Mouse (Mus musculus) urinary bladder, postnatal 25 days (tissue): Measurements from ENCODE around the gene Zfp36l2.

Source experiments
- DNase-seq: peaks from one replicate; pipeline ENCODE4 v3.0.0; 2022; ENCODE audit warnings: low spot score

The Zfp36l2 gene

DNA sequence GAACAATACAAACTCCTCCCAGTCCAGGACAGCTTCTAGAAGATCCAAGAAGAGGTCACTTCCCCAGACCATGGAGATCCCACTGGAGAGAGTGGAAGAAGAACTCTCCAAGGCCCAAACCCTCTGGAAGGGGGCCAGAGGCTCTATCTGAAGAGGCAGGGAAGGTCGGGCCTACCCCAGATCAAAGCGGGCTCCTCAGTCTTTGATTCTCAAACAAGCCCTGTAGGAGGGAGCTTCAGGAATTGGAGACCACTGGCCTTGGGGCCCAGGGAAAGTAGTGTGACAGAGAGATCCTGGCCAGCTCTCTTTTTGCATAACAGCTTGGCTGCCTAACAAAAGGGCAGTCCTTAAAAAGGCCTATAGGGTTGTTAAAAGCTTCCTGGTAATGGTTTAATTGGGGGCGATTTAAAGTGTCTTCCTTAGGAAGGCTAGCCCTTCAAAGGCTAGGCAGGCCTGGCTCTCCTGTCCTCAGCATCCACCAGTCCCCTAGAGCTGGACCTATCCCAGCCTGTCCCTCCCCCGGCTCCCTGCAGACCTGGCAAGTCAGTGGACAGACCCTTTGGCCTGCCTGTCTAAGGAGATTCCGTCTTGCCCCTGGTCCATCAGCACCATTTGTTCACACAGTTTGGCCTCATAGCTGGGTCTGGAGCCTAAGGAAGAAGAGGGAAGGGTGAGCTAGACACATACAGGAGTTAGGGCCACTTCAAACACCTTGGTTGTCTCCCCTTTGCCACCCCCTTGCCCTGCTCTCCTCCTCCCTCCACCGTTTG lies 35.4 kb downstream of the Zfp36l2 start:
- no peak for DNase-seq

DNA sequence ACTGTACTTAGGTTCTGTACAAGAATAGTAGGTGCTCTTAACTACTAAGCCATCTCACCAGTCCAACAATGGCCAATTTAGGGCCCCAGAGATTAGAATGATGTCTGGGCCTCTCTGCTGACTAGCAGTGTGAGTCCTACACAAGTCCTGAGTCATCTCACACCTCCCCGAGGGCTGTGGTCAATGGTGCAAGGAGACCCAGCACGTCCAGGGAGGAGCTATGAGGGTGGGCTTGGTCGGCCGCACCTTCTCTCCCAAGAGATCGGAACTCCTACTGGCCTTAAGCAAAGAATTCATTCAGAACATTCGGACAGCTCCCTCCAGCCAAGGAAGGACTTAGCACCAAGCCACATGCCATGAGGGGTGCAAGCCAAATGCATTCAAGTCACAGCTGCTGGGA lies 36.4 kb downstream of the Zfp36l2 start:
- no peak for DNase-seq

DNA sequence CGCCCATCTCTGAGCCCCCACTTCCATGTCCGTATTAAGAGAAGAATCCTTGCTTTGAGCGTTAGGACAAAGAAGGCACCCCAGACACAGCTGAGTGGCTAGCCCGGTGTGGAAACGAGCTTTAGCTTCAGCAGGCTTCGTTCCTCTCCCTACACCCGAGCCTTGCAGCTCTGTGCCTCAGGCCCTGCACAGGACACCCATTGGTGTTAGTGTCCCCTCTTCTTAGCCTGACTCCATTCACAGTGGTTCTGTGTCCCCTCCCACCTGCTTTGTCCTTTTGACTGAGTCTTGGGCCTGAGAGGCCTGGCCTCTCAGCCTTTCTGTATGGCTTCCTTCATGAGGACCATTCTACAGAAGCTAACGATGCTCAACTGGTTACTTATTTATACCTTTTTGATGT lies 37.5 kb downstream of the Zfp36l2 start:
- DNase-seq: no peak

DNA sequence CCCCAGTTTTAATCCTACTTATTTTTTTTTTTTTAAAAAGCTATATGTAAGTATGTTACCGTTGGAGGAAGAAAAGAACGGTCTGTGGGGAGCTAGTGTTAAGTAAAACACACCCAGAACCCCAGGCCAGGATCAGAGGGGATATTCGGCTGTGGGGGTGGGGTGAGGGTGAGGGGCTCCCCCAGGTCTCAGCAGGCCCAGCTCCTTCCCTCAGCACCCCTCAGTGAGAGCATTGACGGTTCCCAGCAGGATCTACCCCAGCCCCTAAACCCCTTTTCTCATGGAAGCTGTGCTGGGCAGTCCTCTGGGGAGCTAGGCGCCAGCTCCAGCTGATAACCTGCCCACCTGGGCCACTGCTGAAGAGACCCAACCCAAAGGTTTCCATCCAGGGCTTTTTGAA lies 38.2 kb downstream of the Zfp36l2 start:
- no peak for DNase-seq

DNA sequence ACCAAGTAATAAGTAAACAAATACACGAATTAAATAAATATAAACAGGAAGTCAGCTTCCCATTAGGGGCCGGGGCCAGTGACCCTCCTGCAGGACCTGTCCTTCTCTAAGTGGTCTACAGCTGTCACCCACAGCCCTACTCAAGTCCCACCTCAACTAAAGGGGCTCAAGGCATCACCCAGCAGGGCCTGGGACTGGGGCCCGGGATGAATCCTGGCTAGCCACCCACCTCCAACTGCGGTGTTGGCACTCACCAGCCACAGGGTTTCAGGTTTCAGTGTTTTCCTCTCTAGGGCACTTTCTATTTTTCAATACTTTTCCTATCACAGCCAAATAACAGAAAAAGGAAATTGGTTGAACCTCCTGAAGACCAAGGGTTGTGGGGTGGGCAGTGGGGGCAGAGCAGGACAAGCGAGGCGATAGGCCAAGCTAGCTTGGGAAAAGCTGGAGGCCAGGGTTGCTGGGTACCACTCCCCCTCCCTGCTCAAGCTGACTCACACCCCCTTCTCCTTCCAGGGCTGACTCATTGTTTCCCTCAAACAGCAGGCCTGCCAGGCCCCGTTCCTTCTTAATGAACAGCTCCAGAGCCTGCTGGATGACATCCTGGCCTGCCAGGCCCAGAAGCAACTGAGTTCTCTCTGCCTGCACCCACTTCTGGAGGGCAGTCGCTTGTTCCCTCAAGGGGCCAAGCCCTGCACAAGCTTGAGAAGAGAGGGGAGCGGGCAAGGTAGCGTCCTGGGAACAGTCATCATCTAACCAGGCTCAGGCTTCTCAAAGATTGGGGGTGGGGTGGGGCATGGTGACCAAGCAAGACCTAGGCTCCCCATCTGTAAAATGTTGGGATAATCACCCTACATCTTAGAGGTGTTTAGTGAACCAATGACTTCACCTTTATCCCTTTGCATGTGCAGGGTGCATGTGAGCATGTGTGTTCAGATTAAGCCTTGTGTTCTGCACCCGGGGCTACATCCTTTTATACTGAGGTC lies 39.0 kb downstream of the Zfp36l2 start:
- peak; percentile 63 for DNase-seq

DNA sequence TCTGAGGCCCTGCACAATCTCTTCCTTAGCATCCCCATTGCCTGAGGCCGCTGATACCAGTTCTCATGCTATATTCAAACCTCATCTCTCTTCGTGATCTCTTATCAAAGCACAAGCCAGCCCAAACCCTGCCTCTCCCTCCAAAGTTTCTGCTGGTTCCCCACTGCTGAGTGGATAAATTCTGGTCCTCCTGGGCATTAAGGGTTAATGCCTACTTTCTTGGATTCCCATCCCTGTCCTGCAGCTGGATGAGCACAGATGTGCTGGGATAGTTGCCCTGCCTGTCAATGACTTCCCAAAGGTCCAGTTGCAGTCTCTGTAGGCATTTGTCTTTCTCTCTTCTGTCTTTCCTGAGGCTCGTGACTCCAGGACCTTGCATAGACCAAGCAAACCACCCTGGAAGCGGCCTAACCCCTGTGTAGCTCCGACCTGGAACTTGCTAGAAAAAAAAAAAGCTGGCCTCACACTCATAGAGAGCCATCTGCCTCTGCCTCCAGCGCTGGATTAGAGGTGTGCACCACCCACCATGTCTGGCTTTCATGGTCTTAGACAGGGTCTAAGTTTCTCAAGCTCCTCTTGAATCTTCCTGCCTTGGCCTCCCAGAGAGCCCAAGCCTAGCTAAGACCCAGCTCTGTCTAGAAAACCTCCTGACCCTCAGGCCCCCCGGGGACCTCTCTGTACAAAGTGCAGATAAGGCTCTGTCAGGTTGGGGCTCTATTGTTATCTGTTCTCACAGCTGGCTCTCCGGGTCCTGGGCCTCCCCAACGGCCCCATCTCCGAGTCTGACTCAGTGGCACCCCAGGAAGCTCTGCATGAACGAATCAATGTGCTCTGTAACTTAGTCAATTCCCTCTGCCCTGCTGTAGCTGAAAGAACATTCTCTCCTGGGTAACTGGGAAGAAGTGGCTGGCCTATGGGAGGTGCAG lies 40.3 kb downstream of the Zfp36l2 start:
- no peak for DNase-seq

DNA sequence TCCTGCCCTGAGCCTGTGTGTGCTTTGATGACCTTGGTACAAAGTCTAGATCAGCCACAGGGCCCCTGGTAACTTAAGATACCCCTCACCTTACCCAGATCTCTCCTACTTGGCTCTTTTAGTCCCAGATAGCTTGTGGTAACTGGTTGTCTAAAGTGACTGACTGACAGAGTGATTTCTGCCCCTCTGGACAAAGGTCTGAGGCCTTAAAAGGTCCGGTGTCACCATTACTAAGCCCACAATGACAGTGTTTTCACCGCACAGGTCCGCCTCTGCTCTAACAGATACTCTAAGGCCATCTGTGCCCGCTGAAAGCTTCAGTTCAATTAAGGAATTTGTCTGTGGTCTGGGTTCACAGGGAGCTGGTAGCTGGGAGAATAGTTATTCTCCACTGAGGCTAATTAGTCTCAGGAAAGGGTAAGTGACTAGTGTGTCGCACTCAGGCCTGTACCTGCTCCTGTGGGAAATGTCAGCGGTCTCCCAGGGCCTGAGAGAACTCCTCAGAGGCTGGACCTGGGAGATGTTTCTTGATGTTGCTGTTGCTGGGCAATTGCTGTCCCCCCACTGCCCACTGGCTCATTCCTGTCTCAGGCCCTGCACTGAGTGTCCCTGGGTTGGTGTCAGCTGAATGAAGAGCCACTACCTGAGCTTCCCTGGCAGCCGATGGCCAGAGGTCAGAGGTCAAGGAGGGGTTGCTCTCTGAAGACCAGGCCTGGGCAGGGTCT lies 41.1 kb downstream of the Zfp36l2 start:
- DNase-seq: no peak

DNA sequence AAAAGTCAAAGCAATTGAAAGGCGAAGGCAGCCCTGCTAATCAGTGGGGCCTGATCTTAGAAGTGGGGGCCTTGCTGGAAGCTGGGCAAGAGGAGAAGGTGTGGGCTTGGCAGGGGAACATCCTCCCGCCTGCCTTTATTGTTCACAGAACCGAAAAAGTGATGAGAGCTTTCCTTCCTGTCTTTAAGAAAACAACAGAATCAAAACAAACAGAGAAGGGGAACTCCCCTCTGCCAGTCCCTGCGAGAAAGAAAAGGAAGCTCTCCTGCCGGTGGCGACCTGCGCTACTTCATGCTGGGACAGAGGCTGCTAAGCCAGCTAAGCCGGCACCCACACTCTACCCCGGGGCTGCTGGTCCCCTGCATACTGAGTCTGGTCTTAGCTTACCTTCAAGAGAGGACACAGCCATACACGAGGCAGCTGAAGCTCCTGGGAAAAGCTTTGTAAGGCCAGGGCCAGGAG lies 41.9 kb downstream of the Zfp36l2 start:
- DNase-seq: no peak

DNA sequence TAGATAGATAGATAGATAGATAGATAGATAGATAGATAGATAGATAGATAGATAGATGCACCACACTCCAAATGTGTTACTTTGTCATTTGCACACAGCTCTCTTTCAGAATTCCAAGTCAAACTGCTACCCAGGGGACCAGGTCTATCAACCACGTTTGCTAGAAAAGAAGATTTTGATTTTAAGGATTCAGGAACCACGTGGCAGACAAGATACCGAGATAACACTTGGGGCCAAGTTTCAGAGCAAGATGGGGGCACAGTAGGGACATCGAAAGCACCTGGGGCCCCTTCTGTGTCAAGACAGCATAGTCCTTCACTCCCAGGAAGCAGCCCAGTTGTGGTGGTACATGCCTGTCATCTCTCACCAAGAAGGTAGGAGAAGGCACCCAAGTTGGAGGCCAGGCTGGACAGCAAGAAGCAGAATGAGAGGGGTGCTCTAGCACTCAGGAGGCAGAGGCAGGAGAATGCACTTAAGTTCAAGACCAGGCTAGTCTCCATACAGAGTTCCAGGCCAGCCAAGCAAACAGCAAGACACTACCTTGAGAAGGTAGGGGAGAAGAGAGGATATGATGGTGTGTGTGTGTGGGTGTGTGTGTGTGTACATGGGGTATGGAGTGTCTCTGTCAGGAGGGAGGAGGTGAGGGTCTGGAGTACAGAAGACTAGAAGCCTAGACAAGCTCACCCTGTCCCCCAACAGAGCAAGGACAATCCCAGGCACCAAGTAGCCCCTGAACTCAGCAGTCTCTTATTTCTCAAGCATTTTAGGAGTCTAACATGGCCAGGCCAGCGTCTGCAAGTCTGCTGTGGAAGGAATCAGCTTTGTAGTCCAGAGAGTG lies 42.8 kb downstream of the Zfp36l2 start:
- no peak for DNase-seq

DNA sequence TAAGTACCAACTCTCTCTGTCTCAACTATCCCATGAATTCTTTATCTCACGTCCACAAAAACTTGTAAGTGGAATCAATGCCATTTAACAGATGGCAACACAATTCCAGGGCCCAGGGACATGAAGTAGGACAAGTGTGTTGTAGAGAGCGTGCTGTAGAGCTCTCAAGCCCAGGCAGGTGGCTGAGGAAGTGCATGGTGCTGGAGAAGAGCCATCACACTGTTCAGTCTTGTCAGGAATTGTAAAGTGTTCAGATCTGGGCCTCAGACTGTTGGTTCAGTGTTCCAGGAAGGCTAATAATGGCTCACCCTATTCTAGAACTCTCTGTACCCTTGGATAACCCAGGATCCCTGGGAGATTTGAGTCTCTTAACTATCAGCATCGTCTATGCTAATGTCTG lies 43.6 kb downstream of the Zfp36l2 start:
- DNase-seq: no peak

DNA sequence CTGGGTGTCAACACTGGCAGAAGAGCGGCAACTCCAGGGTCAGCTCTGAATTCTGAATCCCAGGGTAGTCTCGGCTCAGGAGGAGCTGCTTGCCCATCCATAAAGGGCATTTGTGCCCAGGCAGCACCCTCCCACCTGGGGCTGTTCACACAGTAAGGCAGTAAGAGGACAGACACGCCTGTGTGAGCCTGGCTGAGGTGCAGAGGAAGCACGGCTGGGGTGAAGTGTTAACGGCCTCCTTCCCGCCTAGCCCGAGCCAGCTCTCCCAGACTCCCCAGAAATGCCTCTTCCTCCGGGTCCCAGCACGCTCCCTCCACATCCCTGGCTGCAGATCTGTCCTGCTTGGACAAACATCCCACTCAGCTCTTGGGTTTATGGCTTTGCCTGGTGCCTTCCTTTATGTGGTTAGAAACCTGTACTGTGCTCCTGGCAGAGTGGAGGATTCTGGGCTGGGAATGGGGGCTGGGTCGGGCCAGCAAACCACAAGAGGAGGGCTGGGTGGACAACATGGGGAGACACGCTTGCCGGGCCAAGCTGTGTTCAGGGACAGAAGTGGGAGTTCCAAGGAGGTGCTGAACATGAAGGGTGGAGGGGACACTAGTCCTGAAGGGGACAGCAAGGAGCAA lies 44.4 kb downstream of the Zfp36l2 start:
- DNase-seq: no peak

DNA sequence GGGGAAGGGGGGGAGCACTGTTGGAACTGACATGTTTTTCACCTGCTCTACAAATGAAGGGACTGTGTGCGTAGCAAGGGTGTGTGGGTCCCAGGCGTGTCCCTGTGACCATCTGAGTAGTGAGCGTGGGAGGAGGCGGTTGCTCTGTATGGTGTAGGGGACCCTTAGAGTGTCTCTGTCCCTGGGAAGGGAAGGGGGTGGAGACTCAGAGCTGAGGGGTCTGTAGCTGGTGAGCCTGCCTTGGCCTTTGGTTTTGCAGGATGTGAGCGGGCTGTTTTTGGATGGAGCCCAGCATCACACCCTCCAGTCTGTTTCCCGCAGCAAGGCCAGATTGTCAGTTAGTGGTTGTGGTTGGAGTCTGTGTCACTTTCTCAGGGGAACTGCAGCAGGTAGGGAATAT lies 46.1 kb downstream of the Zfp36l2 start:
- DNase-seq: no peak

DNA sequence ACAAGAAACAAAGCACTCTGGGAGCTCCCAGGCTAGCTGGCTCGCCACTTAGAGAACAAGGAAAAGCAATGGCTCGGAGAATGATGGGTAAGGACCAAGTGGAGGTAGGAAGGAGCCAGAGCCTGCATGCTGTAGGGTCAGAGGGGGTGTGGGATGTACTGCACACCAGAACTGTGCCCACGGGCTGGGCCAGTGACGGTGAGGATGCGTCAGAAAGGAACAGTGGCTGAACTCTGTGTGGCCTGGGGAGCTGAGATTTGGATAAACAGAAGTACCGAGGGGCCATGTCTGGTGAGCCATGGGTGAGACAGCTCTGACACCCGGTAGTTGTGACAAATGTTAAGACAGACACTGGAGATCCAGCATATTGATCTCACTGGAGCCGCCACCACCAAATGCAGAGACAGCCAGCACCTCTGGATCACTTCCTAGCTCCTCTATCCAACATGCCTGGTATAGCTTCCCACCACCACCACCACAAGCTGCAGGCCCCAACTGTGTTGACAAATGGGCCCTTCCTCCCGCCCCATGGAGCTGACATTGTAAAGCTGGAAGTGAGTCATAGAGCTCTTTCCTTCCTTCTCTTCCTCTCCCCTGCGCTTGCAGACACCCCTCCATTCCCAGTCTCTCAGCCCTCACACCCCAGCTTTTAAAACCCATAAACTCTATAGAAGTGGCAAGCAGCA lies 46.8 kb downstream of the Zfp36l2 start:
- no peak for DNase-seq

DNA sequence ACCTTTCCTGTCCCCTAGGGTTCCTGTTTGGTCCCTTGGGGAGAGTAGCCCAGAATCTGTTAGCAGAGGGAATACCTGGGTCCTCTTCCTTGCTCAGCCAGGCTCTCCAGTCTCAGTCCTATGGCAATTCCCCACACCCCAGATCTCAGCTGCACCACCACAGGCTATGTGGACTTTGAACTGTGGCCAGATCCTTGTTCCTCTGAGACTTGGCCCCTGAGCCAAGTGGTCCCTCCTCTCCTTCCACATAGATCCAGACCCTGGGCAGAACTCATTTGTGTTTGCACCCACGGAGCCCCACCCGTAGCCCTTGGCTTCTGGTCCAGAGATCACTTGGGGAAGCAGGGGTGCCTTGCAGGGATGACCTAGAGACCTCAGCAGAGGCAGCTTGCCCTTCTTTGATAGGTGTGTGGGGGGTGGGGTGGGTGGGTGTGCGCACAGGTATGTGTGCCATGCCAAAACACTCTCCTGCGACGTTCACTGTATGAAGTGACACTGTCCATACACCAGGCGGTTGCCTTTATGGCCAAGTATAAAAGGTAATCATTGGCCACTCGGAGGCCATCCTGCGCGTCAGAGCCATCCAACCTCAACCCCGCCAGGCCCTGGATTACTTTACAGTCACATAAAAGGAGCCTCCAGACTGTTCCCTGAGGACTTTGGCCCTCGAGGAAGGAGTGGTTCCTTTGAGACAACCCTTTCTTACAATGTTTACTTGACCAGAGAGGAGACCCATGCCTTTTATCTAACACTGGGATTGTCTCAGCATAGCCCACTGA lies 50.2 kb downstream of the Zfp36l2 start:
- no peak for DNase-seq

DNA sequence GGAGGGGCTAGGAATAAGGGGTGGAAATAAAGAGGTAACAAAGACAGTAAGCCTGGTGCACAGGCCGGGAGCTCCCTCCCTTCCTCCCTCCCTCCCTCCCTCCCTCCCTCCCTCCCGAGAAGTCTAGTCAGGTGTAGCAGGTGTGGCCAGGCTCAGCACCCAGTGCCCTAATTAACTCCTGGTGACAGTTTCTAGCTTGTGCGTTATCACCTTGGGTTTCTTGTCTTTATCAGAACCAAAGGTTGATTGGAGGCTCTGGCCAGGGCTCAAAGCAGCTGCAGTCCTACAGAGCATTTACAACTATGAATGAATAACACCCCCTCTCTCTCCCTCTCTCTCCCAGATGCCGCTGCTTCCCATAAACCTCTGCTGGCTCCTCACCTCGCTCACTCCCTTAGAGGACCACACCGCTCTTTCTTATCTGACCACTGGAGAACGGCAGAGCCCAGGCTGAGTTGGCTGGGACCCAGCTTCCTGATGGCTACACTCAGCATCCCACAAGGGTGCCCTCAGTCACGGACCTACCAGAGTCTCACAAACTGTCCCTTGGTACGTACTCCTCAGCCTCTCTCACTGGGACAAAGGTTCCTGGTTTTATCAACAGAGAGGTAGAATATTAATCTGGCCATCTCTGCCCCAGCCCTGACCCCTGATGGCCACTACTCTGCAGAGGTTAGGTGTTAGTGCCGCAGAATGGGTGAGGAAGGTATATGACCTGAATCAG lies 50.9 kb downstream of the Zfp36l2 start:
- DNase-seq: no peak

DNA sequence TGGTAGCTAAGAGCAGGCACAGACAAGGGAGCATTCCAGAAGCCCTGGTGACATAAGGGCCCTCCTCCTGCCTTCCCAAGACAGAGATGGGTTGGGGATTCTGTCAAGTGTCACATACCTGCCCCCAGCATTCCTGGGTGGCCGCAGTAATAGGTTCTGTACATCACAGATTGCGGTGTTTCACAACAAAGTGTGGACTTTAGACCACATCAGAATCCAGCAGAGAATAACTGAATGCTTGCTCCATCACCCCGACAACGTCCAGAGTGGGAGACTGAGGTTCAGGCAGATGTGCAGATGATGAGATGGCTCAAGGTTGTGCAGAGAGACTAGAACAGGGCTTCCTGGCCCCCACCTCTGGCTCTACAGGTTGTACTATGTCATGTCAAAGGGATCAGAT lies 51.5 kb downstream of the Zfp36l2 start:
- no peak for DNase-seq

DNA sequence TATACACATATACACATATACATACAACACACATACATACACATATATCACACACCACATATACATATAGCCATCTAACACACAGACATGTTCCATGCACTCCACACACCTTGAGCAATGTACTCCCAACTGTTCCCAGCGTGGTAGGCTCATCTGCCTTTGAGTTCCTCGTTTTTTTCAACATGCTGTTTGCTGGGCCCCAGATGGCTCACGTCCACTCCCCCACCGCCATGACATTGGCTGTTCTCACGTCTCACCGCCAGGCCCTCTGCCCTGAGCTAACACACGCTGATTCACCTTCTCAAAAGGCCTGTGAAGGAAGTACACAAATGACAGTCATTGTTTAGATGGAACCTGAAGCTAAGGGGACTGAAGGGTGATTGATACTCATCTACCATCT lies 52.5 kb downstream of the Zfp36l2 start:
- DNase-seq: no peak
